Mouse (Mus musculus): Measurements from ENCODE around the gene Pou2f1.

DNA sequence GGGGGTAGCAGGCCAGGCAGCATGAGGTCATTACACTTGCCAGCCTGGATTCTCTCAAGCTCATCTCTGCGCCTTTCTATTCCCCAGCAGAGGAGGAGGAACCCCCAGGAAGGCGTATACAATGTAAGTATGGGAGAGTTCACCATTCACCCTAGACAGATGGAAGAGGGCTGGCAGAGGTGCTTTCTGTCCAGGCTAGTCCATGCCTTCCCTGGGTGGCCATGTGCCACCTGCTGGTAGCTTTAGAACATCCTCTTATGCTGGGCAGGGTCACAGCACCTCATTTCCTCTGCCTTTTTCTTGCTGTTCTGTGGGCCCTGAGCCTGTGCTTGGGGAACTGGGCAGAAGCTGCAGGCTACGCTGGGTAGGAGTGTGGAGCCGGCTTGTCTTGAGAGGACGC, 144.1 kb downstream of the Pou2f1 start:
- no peak for TF ChIP-seq GABPA (IDR thresholded peaks at IDR 0.05; ENCODE audit: low read depth, low read length)
- TF ChIP-seq ZC3H11A (IDR thresholded peaks at IDR 0.05; ENCODE audit: low read depth, low read length): no peak
- no peak for TF ChIP-seq POLR2A (IDR thresholded peaks at IDR 0.05; ENCODE audit: control insufficient read depth in 1 of 2, insufficient read depth in 1 of 2, low read depth in 1 of 2, low read length in 2 of 2, poor library complexity in 1 of 2)

Measured in MEL (cell line).